Mouse (Mus musculus): ENCODE data around the gene Reln. TPM values are rescaled to one million over a fixed set of nuclear protein-coding genes. Genes with fewer than 3 reads are reported as not detected.

Reln gene
- polyA plus RNA-seq, 1 experiment = 1.6 TPM

DNA sequence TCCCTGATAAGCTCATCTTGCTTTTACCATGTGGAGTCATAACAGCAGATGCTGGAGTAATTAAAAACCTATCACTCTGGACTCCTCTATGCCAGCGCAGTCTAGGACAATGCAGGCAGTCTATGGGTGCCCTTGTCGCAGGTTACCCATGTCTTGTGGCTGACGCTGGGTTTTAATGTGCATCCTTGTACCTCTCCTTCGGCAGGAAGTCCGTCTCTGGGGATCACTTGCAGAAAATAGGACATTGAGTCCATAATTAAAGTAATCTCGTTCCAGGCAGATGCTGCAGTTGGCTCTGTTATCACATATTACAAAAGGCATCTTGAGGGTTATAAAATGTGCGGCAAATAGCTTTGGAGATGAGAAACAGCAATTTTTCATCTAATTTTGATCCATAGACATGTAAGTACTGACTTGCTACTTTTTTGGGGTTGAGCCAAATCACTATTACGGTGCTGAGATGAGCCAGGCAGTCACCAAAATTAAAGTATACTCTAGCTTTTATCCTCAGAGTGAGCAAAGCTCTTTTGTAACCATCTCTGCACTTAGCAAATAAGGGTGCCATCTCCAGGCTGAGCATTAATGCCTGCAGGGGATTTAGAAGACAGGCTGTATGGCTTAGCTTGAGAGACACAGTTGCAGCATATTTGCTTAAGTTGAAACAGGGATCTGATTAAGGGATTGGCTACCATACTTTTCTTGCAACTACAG is 136.0 kb downstream of the Reln start:
- H3K4me3 ChIP-seq (replicated peaks) = no peak overlapping the region
- H3K9me3 ChIP-seq (ENCODE audit: control insufficient read depth, low read length) = no peaks in the 10 kb centered on the region
- no peaks in the 10 kb centered on the region for H3K36me3 ChIP-seq (ENCODE audit: control insufficient read depth)
- no peaks in the 10 kb centered on the region for H3K4me1 ChIP-seq (ENCODE audit: control insufficient read depth)
- no peak for TF ChIP-seq TAL1 (IDR thresholded peaks at IDR 0.05; ENCODE audit: low read length)
- H3K27me3 ChIP-seq (ENCODE audit: control insufficient read depth) = no peaks in the 10 kb centered on the region

DNA sequence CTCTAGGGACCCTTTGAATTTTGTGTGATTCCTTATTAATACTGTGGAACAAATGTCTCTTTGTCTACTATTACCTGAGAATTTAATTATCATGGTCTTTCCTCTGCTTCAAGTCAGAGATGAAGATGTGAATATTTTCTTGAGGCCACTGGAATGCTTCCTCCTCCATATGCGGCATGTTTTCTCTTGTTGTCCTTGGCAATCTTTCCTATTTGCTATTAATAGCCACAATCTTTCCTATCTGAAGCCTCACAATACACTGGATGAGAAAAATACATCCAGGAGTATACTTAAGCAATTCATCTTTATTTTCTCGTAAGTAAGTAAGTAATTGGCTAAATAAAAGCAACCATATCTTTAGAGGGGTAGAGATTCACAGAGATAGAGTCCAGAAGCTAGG is 146.6 kb downstream of the Reln start:
- no peaks in the 10 kb centered on the region for H3K9me3 ChIP-seq (ENCODE audit: control insufficient read depth, low read length)
- H3K4me3 ChIP-seq (replicated peaks) = no peak overlapping the region
- H3K36me3 ChIP-seq (ENCODE audit: control insufficient read depth) = no peaks in the 10 kb centered on the region; the same call in 1 of the 2 replicates
- no peaks in the 10 kb centered on the region for H3K4me1 ChIP-seq (ENCODE audit: control insufficient read depth)
- TF ChIP-seq TAL1 (IDR thresholded peaks at IDR 0.05; ENCODE audit: low read length) (no peak), GATA1 (IDR thresholded peaks at IDR 0.05; ENCODE audit: low read length) (no peak)
- no peaks in the 10 kb centered on the region for H3K27me3 ChIP-seq (ENCODE audit: control insufficient read depth)

DNA sequence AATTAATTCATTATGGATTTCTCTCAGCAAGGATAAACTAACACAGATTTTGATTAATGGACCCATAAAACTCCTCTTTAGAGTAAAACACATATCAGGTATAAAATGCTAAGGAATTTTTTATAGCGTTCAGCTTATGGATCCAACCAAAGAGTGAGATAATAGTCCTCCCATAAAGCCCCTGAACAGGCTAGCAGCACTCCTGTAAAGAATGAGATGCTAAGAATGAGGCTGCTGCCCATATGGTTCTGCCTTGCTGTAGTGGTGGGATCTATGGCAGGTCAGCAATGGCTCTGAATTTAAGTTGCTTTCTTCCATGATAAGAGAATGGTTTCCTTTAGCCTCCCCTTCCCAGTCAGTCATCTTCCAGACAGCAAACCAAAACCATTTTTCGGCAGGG is 147.6 kb downstream of the Reln start:
- no peaks in the 10 kb centered on the region for H3K9me3 ChIP-seq (ENCODE audit: control insufficient read depth, low read length)
- no peaks in the 10 kb centered on the region; the same call in 1 of the 2 replicates for H3K36me3 ChIP-seq (ENCODE audit: control insufficient read depth)
- H3K4me3 ChIP-seq (replicated peaks) = no peak overlapping the region
- TF ChIP-seq GATA1 (IDR thresholded peaks at IDR 0.05; ENCODE audit: low read length) (no peak), TAL1 (IDR thresholded peaks at IDR 0.05; ENCODE audit: low read length) (no peak)
- H3K4me1 ChIP-seq (ENCODE audit: control insufficient read depth) = no peaks in the 10 kb centered on the region
- no peaks in the 10 kb centered on the region for H3K27me3 ChIP-seq (ENCODE audit: control insufficient read depth)

DNA sequence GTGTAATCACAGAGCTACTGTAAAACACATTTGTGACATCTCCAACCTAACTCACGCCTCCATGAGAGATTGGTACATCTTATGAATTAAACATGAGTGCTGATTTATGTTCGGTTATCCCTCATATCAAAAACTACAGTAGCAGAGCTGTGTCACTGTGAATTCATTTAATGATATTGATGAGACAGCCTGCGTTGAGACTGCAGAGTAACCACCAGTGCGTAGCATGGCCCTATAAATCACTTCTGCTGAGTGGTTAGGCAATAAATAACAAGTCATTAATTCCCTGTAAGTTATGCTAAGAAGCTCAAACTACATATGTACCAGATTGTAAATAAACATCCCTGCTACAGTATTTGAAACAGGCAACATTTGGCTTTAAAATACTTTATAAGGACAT is 148.0 kb downstream of the Reln start:
- Histone ChIP-seq H3K36me3 (ENCODE audit: control insufficient read depth) (no peaks in the 10 kb centered on the region; the same call in 1 of the 2 replicates), H3K4me3 (replicated peaks) (no peak overlapping the region), H3K9me3 (ENCODE audit: control insufficient read depth, low read length) (no peaks in the 10 kb centered on the region), H3K4me1 (ENCODE audit: control insufficient read depth) (no peaks in the 10 kb centered on the region), H3K27me3 (ENCODE audit: control insufficient read depth) (no peaks in the 10 kb centered on the region)
- no peak for TF ChIP-seq GATA1 (IDR thresholded peaks at IDR 0.05; ENCODE audit: low read length)
- TF ChIP-seq TAL1 (IDR thresholded peaks at IDR 0.05; ENCODE audit: low read length) = no peak

DNA sequence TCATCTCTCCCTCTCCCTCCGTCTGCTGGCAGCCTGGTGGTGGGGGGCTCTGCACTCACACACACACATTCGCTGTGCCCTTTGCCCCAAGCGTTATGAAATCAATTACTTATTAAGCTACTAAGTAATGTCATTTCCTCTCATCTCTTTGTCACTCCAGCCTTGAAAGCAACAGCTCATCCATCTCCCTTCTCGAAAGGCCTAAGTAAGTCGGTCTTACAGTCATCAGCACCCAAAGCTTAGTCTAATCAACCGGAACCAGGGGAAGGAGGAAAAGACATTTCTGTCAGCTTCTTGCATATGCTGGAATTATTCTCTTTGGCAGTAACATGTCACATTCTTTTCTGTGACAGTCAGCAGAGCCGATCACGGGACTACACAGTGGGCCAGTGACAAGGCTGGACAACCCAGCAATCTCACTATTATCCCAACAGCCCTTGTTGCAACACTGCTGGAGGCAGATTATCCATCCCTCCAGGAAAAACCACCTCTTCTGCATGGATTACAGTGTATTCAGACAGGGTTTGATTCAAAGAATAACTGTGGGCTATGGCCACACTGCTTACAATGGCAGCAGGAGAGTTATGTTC is 149.1 kb downstream of the Reln start:
- no peaks in the 10 kb centered on the region for H3K27me3 ChIP-seq (ENCODE audit: control insufficient read depth)
- no peaks in the 10 kb centered on the region; the same call in 1 of the 2 replicates for H3K36me3 ChIP-seq (ENCODE audit: control insufficient read depth)
- no peaks in the 10 kb centered on the region for H3K4me1 ChIP-seq (ENCODE audit: control insufficient read depth)
- TF ChIP-seq TAL1 (IDR thresholded peaks at IDR 0.05; ENCODE audit: low read length) (no peak), GATA1 (IDR thresholded peaks at IDR 0.05; ENCODE audit: low read length) (no peak)
- H3K9me3 ChIP-seq (ENCODE audit: control insufficient read depth, low read length) = no peaks in the 10 kb centered on the region
- H3K4me3 ChIP-seq (replicated peaks) = no peak overlapping the region

DNA sequence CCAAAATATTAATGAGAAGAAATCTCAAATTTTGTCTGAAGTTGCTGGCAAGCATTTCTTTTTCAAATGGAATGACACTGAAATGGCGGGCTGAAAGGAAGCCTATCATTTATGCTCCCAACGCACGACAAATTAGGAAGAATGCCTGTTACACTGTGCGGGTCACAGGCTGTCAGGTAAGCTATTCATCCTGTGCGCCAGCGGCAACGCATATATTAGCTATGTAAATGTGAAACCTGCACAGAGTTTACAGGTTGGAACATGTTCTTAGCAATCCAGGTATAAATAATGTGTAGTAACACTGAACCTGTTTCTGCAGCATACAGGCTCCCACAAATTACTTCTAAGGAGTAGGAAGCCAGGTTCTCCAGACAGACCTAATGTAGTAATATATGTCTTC is 152.7 kb downstream of the Reln start:
- H3K27me3 ChIP-seq (ENCODE audit: control insufficient read depth) = no peaks in the 10 kb centered on the region
- H3K4me3 ChIP-seq (replicated peaks) = no peak overlapping the region
- H3K4me1 ChIP-seq (ENCODE audit: control insufficient read depth) = no peaks in the 10 kb centered on the region
- no peaks in the 10 kb centered on the region for H3K36me3 ChIP-seq (ENCODE audit: control insufficient read depth)
- TF ChIP-seq TAL1 (IDR thresholded peaks at IDR 0.05; ENCODE audit: low read length) (no peak), GATA1 (IDR thresholded peaks at IDR 0.05; ENCODE audit: low read length) (no peak)
- H3K9me3 ChIP-seq (ENCODE audit: control insufficient read depth, low read length) = no peaks in the 10 kb centered on the region

DNA sequence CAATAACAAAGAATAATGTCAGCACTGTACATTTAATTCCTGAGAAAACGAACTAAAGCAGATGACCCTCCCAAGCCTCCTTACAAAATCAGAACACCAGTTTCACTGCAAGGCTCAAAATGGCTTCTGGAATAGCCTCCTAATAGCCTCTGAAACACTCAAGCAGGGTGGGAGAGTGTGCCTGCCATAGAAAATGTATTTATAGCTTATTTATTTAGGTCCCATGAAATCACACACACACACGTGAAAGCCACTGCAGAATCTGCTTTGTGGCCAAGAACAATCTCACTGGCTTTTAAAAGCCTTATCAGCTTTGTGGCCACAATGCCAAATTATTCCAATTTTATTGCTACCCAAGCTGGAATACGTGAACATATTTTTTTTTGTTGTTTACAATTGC is 154.2 kb downstream of the Reln start:
- no peaks in the 10 kb centered on the region for H3K9me3 ChIP-seq (ENCODE audit: control insufficient read depth, low read length)
- H3K27me3 ChIP-seq (ENCODE audit: control insufficient read depth) = no peaks in the 10 kb centered on the region
- no peaks in the 10 kb centered on the region for H3K4me1 ChIP-seq (ENCODE audit: control insufficient read depth)
- H3K36me3 ChIP-seq (ENCODE audit: control insufficient read depth) = no peaks in the 10 kb centered on the region
- TF ChIP-seq GATA1 (IDR thresholded peaks at IDR 0.05; ENCODE audit: low read length) (no peak), TAL1 (IDR thresholded peaks at IDR 0.05; ENCODE audit: low read length) (no peak)
- H3K4me3 ChIP-seq (replicated peaks) = no peak overlapping the region

DNA sequence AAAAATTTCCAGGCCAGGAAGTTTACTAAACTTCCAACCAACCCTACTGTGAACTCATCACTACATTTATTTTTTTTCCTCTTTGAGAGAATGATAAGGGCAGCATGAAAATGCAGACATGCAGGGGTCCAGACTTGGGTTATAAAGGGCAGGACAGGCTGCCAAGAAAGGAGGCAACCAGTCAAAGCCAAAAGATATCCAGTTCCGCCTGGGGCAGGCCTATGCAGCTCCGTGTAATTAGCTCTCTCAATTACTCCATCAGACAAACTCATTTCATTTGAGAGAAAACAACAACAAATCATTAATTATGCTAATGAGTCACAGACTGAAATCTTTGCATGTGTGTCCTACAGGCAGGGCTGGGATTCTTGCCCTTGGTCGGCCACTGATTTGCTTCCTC is 156.9 kb downstream of the Reln start:
- TF ChIP-seq GATA1 (IDR thresholded peaks at IDR 0.05; ENCODE audit: low read length) = no peak
- no peak for TF ChIP-seq TAL1 (IDR thresholded peaks at IDR 0.05; ENCODE audit: low read length)
- Histone ChIP-seq H3K9me3 (ENCODE audit: control insufficient read depth, low read length) (no peaks in the 10 kb centered on the region), H3K4me3 (replicated peaks) (no peak overlapping the region), H3K4me1 (ENCODE audit: control insufficient read depth) (no peaks in the 10 kb centered on the region), H3K36me3 (ENCODE audit: control insufficient read depth) (no peaks in the 10 kb centered on the region), H3K27me3 (ENCODE audit: control insufficient read depth) (no peaks in the 10 kb centered on the region)

DNA sequence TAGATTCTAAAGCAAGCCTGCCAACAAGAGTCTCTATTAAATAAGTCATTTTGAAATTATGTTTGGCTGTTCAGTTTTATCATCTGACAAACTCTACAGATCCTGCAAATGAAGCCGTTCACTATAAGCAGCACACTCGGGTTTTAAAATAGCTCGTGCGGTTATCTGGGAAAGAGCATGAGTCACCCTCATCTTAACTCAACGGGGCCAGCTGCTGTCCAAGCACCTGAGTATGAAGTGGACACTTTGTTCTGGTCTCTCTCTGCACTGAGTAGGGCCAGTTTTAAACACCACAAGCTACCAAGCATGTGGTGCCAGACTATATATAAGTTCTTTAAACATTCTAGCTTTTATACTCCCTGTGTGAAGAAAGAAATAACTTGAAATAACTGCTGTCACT is 168.0 kb downstream of the Reln start:
- Histone ChIP-seq H3K9me3 (ENCODE audit: control insufficient read depth, low read length) (no peaks in the 10 kb centered on the region), H3K36me3 (ENCODE audit: control insufficient read depth) (no peaks in the 10 kb centered on the region), H3K27me3 (ENCODE audit: control insufficient read depth) (no peaks in the 10 kb centered on the region), H3K4me1 (ENCODE audit: control insufficient read depth) (no peaks in the 10 kb centered on the region), H3K4me3 (replicated peaks) (no peak overlapping the region)
- no peak for TF ChIP-seq TAL1 (IDR thresholded peaks at IDR 0.05; ENCODE audit: low read length)
- TF ChIP-seq GATA1 (IDR thresholded peaks at IDR 0.05; ENCODE audit: low read length) = no peak

All from erythroblast, embryonic 14.5 days (primary cell).